Mouse (Mus musculus) liver, embryonic 14.5 days (tissue): ENCODE data around the gene Fut2. TPM values are rescaled to one million over a fixed set of nuclear protein-coding genes. Genes with fewer than 3 reads are reported as not detected.

Experiments used
- ATAC-seq: fragments of 200-750 bp; cut with Nextera tagmentation; 2 replicates; pipeline ENCODE4 v1.8.0; 2017; ENCODE audit warnings: moderate number of reproducible peaks, mild to moderate bottlenecking, moderate library complexity; ENCODE audit not compliant: insufficient read depth
- DNase-seq, 3 experiments: peaks; one replicate each; pipeline ENCODE4 v3.0.0-alpha.2; 2012 to 2013; ENCODE audit warnings: low read depth in 3 of 3, low spot score in 3 of 3
- H3K27ac ChIP-seq: fragments of 300-500 bp; sonication (generic); 2 replicates; pipeline ENCODE4 v1.5.1; 2014; ENCODE audit warnings: moderate library complexity, mild to moderate bottlenecking, control low read depth, inconsistent platforms
- H3K27me3 ChIP-seq: fragments of 300-500 bp; sonication (generic); 2 replicates; pipeline ENCODE4 v1.6.1; 2014; ENCODE audit warnings: mild to moderate bottlenecking, low read length, moderate library complexity; ENCODE audit not compliant: control insufficient read depth, insufficient read depth
- H3K36me3 ChIP-seq: fragments of 300-500 bp; sonication (generic); replicated peaks from 2 replicates; pipeline ENCODE4 v1.6.1; 2014; ENCODE audit warnings: low read depth; ENCODE audit not compliant: control insufficient read depth, insufficient read depth
- H3K4me1 ChIP-seq, 2 experiments: fragments of 200-500 bp in 1 of 2; fragments of 300-500 bp in 1 of 2; sonication (generic) in 1 of 2; replicated peaks; 2 replicates each; pipeline ENCODE4 v1.6.1; 2012 to 2014; ENCODE audit warnings: antibody characterized with exemption in 1 of 2, inconsistent platforms in 1 of 2, low read length in 1 of 2; ENCODE audit not compliant: control insufficient read depth in 2 of 2, insufficient read depth in 2 of 2
- H3K4me2 ChIP-seq: fragments of 300-500 bp; sonication (generic); 2 replicates; pipeline ENCODE4 v1.6.1; 2014; ENCODE audit warnings: low read depth, mild to moderate bottlenecking, control low read depth, moderate library complexity
- H3K4me3 ChIP-seq, 2 experiments: fragments of 200-500 bp in 1 of 2; fragments of 300-500 bp in 1 of 2; sonication (generic) in 1 of 2; 2 replicates each; pipeline ENCODE4 v1.5.1; 2012 to 2014; ENCODE audit warnings: low read depth in 2 of 2, low read length in 2 of 2, mild to moderate bottlenecking in 2 of 2, control low read depth in 1 of 2, inconsistent platforms in 1 of 2, moderate library complexity in 1 of 2; ENCODE audit not compliant: insufficient read depth in 1 of 2
- H3K9ac ChIP-seq: fragments of 300-500 bp; sonication (generic); replicated peaks from 2 replicates; pipeline ENCODE4 v1.6.1; 2014; ENCODE audit warnings: mild to moderate bottlenecking, control low read depth, moderate library complexity
- H3K9me3 ChIP-seq: fragments of 300-500 bp; sonication (generic); 2 replicates; pipeline ENCODE4 v1.6.1; 2016; ENCODE audit warnings: low read length, mixed read lengths; ENCODE audit not compliant: control insufficient read depth
- CTCF ChIP-seq: IDR thresholded peaks from 2 replicates; pipeline ENCODE4 v1.5.1; 2016; ENCODE audit warnings: antibody characterized with exemption, low read depth, control low read depth
- EP300 ChIP-seq: IDR thresholded peaks from 2 replicates; pipeline ENCODE4 v1.6.1; 2016; ENCODE audit warnings: antibody characterized with exemption, low read depth
- WGBS: fragments of 180-500 bp; shearing (Covaris S2); extraction: QIAGEN DNeasy Blood & Tissue Kit; methylation state at CpG from one replicate; pipeline ENCODE4 v1.1.7; 2014; ENCODE audit not compliant: insufficient replicate concordance; 5-methylcytosine and 5-hydroxymethylcytosine counted together
- polyA plus RNA-seq, 2 experiments: library from polyadenylated mRNA; depleted of rRNA in 1 of 2; stranded (reverse) in 1 of 2; unstranded in 1 of 2; fragments of >200 nt; fragmentation: Nextera tagmentation in 1 of 2; extraction: Ambion mirVana in 1 of 2; gene quantifications; 2 replicates each; pipeline versions ENCODE4 v1.2.1 to v1.2.3; 2012 to 2014

Fut2 gene
- polyA plus RNA-seq, 2 experiments = not detected

DNA sequence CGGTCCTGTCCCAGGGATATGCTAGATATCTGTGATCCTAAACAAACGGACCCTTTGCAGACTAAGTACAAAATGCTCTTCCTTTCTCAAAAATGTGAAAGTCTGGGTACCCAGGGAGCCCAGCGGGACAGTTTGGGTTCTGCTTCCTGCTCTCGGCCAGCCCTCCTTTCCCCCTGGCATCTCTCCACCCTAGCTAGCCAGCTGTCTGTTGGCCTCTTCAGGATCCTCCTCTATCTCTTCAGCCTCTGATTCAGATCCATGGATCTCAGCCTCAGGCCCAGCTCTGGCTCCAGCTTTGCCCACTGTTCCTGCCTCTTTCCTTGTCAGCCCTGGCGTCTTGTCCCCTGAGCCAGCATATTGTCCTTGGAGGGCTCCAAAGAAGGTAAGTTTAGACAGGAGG, 24.1 kb downstream of the Fut2 start:
- WGBS = 53% methylated on average over 5 of the region's 5 CpGs
- Histone ChIP-seq H3K36me3 (no peaks in the 10 kb centered on the region), H3K4me2 (no peak overlapping the region), H3K4me1 (peaks cover 0 to 7% of the 10 kb centered on the region in 2 experiments; a peak in 1 of 4 replicates), H3K4me3 (no peak overlapping the region), H3K9ac (no peak overlapping the region), H3K27ac (no peak overlapping the region), H3K27me3 (no peaks in the 10 kb centered on the region), H3K9me3 (no peaks in the 10 kb centered on the region)
- no peak for ATAC-seq
- DNase-seq = no peak
- TF ChIP-seq EP300 (no peak), CTCF (no peak)

DNA sequence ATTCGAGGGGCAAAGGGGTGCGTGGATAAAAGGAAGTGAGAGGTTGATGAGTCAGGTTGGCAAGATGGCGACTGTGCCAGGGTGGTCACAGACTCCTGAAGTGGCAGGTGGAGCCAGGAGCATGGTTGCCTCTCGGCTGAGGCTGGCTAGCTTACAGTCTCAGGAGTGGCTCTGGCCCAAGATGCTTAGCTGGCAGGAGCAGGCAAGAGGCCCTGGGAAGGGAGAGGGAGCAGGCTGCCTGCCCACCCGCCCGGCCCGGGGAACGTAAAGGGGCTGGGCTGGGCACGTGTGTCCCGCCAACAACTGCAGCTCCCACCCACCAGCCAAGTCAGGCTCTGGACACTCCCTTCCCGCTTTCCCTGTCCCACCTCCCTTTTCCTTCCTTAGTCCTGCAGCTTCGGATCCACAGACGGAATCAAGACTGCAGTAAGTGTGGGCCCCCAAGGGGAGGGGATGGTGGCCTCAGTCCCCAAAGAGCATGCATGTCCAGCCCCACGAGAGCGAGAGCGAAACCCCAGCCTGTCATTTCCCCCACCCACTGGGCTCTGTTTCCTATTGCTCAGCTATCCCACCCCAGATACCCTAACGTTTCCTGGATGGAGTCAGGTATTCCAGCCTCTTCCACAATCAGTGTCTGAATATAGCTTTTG, 24.7 kb downstream of the Fut2 start:
- 53% methylated on average over 17 of the region's 17 CpGs for WGBS
- no peak for ATAC-seq
- no peaks in the 10 kb centered on the region for H3K27me3 ChIP-seq
- H3K4me3 ChIP-seq = no peak overlapping the region
- DNase-seq = no peak
- H3K4me2 ChIP-seq = no peak overlapping the region
- H3K9me3 ChIP-seq = no peaks in the 10 kb centered on the region
- H3K27ac ChIP-seq = no peak overlapping the region
- no peak overlapping the region for H3K9ac ChIP-seq
- H3K4me1 ChIP-seq = peaks cover 0 to 7% of the 10 kb centered on the region in 2 experiments; a peak in 1 of 4 replicates
- TF ChIP-seq CTCF (no peak), EP300 (no peak)
- H3K36me3 ChIP-seq = no peaks in the 10 kb centered on the region

DNA sequence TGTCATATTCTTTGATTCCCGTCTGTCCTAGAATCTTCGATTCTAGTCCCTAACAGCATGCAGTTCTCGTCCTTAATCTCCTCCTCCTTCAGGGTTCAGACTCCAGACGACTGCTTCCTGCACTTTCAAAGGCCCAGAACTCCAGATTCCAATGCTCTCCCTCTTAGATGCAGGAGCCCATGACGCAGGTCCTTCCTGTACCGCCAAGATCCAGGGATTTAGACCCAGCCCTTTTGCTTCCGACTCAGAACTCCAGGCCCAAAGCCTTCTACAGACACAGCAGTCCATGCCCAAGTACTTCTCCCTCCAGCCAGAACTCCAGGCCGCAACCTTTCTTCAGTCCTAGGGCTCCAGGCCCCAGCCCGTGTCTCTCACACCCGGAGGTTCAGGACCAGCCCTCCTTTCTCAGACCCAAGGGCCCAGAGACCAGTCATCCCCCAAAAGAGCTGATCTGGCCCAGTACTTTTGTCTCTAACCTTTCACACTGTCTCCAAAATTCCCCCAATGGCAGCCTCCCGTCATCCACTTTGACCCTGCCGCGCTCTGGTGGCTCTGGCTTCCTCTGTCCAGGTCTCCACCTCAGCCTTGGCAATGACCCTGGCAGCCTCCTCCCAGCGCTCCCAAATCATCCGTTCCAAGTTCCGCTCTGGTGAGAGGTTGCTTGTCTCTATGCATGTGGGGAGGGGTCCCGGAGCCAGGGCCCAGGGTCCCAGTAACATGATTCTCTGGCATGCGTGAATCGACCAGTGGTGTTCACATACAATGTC, 25.8 kb downstream of the Fut2 start:
- Histone ChIP-seq H3K36me3 (no peaks in the 10 kb centered on the region), H3K4me1 (peaks cover 0 to 7% of the 10 kb centered on the region in 2 experiments; a peak in 2 of 4 replicates), H3K4me3 (no peak overlapping the region), H3K4me2 (no peak overlapping the region), H3K9ac (no peak overlapping the region), H3K27me3 (no peaks in the 10 kb centered on the region), H3K27ac (no peak overlapping the region), H3K9me3 (no peaks in the 10 kb centered on the region)
- TF ChIP-seq EP300 (no peak), CTCF (no peak)
- DNase-seq (no peak), ATAC-seq (no peak)
- WGBS = 70% methylated on average over 19 of the region's 19 CpGs

DNA sequence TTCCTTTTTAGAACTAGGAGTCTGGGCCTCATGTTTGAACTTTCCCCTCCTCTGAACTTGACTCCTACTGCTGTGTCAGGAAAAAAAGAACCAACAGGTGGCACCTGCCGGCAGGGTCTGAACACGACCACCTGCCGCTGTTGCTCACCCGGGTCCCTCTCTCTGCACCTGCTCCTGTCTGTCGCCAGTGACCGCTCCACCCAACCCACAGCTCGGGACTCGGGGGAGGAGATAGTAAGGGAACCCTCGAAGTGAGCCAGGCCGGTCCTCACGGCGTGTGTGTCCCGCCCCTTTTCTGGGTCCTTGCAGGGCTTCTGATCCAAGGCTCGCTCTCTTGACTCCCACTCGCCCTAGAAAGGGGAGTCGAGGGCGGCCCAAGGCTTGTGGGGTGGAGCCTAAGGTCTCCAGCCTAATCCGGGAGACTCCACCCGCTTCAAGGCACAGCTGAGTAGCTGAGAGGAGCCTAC, 26.6 kb downstream of the Fut2 start, which contains the start of gene Mamstr:
TSS of gene Mamstr (plus strand) at position 417 of the 467 bp plus-strand sequence.
- DNase-seq (no peak), ATAC-seq (no peak)
- no peaks in the 10 kb centered on the region for H3K27me3 ChIP-seq
- no peak within 1 kb of the TSS for H3K4me2 ChIP-seq
- no peaks in the 10 kb centered on the region for H3K36me3 ChIP-seq
- no peaks in the 10 kb centered on the region for H3K9me3 ChIP-seq
- 54% methylated on average over 19 of the region's 19 CpGs for WGBS
- no peak within 1 kb of the TSS for H3K4me3 ChIP-seq
- TF ChIP-seq CTCF = no peak
- TF ChIP-seq EP300 = no peak
- H3K4me1 ChIP-seq = peaks cover 0 to 7% of the 10 kb centered on the region in 2 experiments; a peak in 2 of 4 replicates
- H3K9ac ChIP-seq = no peak within 1 kb of the TSS
- H3K27ac ChIP-seq = no peak within 1 kb of the TSS
